Mouse (Mus musculus) embryonic facial prominence, embryonic 10.5 days (tissue): ENCODE measurements around the gene Sgip1. TPM values are rescaled to one million over a fixed set of nuclear protein-coding genes. Genes with fewer than 3 reads are reported as not detected.

Source experiments
- DNase-seq: peaks from one replicate; pipeline ENCODE4 v3.0.0-alpha.2; 2017; ENCODE audit warnings: low spot score
- H3K27ac ChIP-seq: fragments of 300-500 bp; sonication (generic); replicated peaks from 2 replicates; pipeline ENCODE4 v1.5.1; 2016; ENCODE audit warnings: mild to moderate bottlenecking
- H3K27me3 ChIP-seq: fragments of 300-500 bp; sonication (generic); replicated peaks from 2 replicates; pipeline ENCODE4 v1.6.1; 2016; ENCODE audit warnings: low read depth, mild to moderate bottlenecking; ENCODE audit not compliant: poor library complexity, severe bottlenecking
- H3K36me3 ChIP-seq: fragments of 300-500 bp; sonication (generic); replicated peaks from 2 replicates; pipeline ENCODE4 v1.6.1; 2016; ENCODE audit warnings: mild to moderate bottlenecking, moderate library complexity
- H3K4me1 ChIP-seq: fragments of 300-500 bp; sonication (generic); 2 replicates; pipeline ENCODE4 v1.6.1; 2016
- H3K4me3 ChIP-seq: fragments of 300-500 bp; sonication (generic); 2 replicates; pipeline ENCODE4 v1.5.1; 2016; ENCODE audit warnings: mild to moderate bottlenecking, moderate library complexity
- H3K9me3 ChIP-seq: fragments of 300-500 bp; sonication (generic); 2 replicates; pipeline ENCODE4 v1.6.1; 2016; ENCODE audit warnings: mild to moderate bottlenecking
- WGBS: fragments of 180-500 bp; shearing (Covaris S2); methylation state at CpG from one replicate; pipeline ENCODE4 v1.1.7; 2016; 5-methylcytosine and 5-hydroxymethylcytosine counted together
- polyA plus RNA-seq: library from polyadenylated mRNA; unstranded; fragments of >200 nt; fragmentation: Nextera tagmentation; extraction: Ambion mirVana; gene quantifications from 2 replicates; pipeline ENCODE4 v1.2.1, GENCODE M21; 2016

The Sgip1 gene
- polyA plus RNA-seq = 10.3 and 10.9 TPM in 2 replicates

GRCm38 (mm10) chr4:102741287-102741686 lies at the start of gene Sgip1:
TSS of gene Sgip1 (plus strand) at chr4:102741297.
- H3K9me3 ChIP-seq = no peaks in the 10 kb centered on the region
- H3K27me3 ChIP-seq = 0 out of 2 replicates have a peak, but pooled peaks cover 6% of the 10 kb centered on the region
- no peak for DNase-seq
- 0 out of 2 replicates have a peak, but pooled peaks cover 3% of the 10 kb centered on the region for H3K4me1 ChIP-seq
- 70% methylated on average over 8 of the region's 8 CpGs for WGBS
- no peaks in the 10 kb centered on the region for H3K36me3 ChIP-seq
- H3K4me3 ChIP-seq = no peak within 1 kb of the TSS
- H3K27ac ChIP-seq = no peak within 1 kb of the TSS

- H3K9me3 ChIP-seq = no peaks in the 10 kb centered on the region
- 87% methylated on average over 4 of the region's 4 CpGs for whole genome bisulfite sequencing
- DNase-seq = no peak
Measured at GRCm38 (mm10) chr4:102691402-102691801, 49.7 kb upstream of the Sgip1 start.

GRCm38 (mm10) chr4:102697966-102698365 lies 43.1 kb upstream of the Sgip1 start:
- 94% methylated on average over 7 of the region's 7 CpGs for WGBS
- DNase-seq = no peak
- no peak overlapping the region for H3K4me3 ChIP-seq

More at GRCm38 (mm10) chr4:102691402-102691801, 49.7 kb upstream of the Sgip1 start:
- no peaks in the 10 kb centered on the region for H3K27me3 ChIP-seq
- no peak overlapping the region for H3K4me3 ChIP-seq
- H3K4me1 ChIP-seq = no peaks in the 10 kb centered on the region
- no peaks in the 10 kb centered on the region for H3K36me3 ChIP-seq
- H3K27ac ChIP-seq = no peak overlapping the region

GRCm38 (mm10) chr4:102711731-102712130 lies 29.4 kb upstream of the Sgip1 start:
- no peaks in the 10 kb centered on the region for H3K4me1 ChIP-seq
- WGBS = 86% methylated on average over 4 of the region's 4 CpGs
- H3K27ac ChIP-seq = no peak overlapping the region
- H3K9me3 ChIP-seq = no peaks in the 10 kb centered on the region
- DNase-seq = no peak
- no peaks in the 10 kb centered on the region for H3K36me3 ChIP-seq
- H3K4me3 ChIP-seq = no peak overlapping the region
- no peaks in the 10 kb centered on the region for H3K27me3 ChIP-seq

More at GRCm38 (mm10) chr4:102697966-102698365, 43.1 kb upstream of the Sgip1 start:
- Histone ChIP-seq H3K9me3 (no peaks in the 10 kb centered on the region), H3K36me3 (no peaks in the 10 kb centered on the region), H3K27ac (no peak overlapping the region), H3K4me1 (no peaks in the 10 kb centered on the region), H3K27me3 (no peaks in the 10 kb centered on the region)

- Histone ChIP-seq H3K27ac (no peak overlapping the region), H3K27me3 (no peaks in the 10 kb centered on the region), H3K4me1 (no peaks in the 10 kb centered on the region), H3K36me3 (no peaks in the 10 kb centered on the region), H3K4me3 (no peak overlapping the region), H3K9me3 (no peaks in the 10 kb centered on the region)
- no peak for DNase-seq
Measured at GRCm38 (mm10) chr4:102715532-102715931, 25.6 kb upstream of the Sgip1 start.

GRCm38 (mm10) chr4:102717123-102717828 lies 23.8 kb upstream of the Sgip1 start:
- Histone ChIP-seq H3K27me3 (no peaks in the 10 kb centered on the region), H3K36me3 (no peaks in the 10 kb centered on the region), H3K9me3 (no peaks in the 10 kb centered on the region), H3K27ac (no peak overlapping the region), H3K4me3 (no peak overlapping the region), H3K4me1 (no peaks in the 10 kb centered on the region)
- 79% methylated on average over 5 of the region's 5 CpGs for WGBS
- no peak for DNase-seq

- Histone ChIP-seq H3K9me3 (no peaks in the 10 kb centered on the region), H3K27ac (no peak overlapping the region), H3K36me3 (no peaks in the 10 kb centered on the region), H3K27me3 (no peaks in the 10 kb centered on the region), H3K4me1 (no peaks in the 10 kb centered on the region), H3K4me3 (no peak overlapping the region)
- WGBS = 7% methylated on average over 1 of the region's 1 CpGs
- no peak for DNase-seq
Measured at GRCm38 (mm10) chr4:102719535-102719934, 21.6 kb upstream of the Sgip1 start.

GRCm38 (mm10) chr4:102719951-102720350 lies 21.1 kb upstream of the Sgip1 start:
- DNase-seq = no peak
- H3K4me1 ChIP-seq = no peaks in the 10 kb centered on the region
- no peaks in the 10 kb centered on the region for H3K36me3 ChIP-seq
- H3K27me3 ChIP-seq = no peaks in the 10 kb centered on the region
- no peak overlapping the region for H3K4me3 ChIP-seq
- WGBS = 64% methylated on average over 1 of the region's 1 CpGs
- no peaks in the 10 kb centered on the region for H3K9me3 ChIP-seq
- no peak overlapping the region for H3K27ac ChIP-seq

- no peak for DNase-seq
- Histone ChIP-seq H3K9me3 (no peaks in the 10 kb centered on the region), H3K36me3 (no peaks in the 10 kb centered on the region), H3K4me1 (no peaks in the 10 kb centered on the region), H3K27me3 (no peaks in the 10 kb centered on the region), H3K4me3 (no peak overlapping the region), H3K27ac (no peak overlapping the region)
- WGBS = 77% methylated on average over 5 of the region's 5 CpGs
Measured at GRCm38 (mm10) chr4:102724442-102724841, 16.7 kb upstream of the Sgip1 start.

- H3K4me3 ChIP-seq = no peak overlapping the region
- H3K9me3 ChIP-seq = no peaks in the 10 kb centered on the region
- no peak for DNase-seq
- no peak overlapping the region for H3K27ac ChIP-seq
- whole genome bisulfite sequencing = 90% methylated on average over 3 of the region's 3 CpGs
- no peaks in the 10 kb centered on the region for H3K4me1 ChIP-seq
- no peaks in the 10 kb centered on the region for H3K36me3 ChIP-seq
- no peaks in the 10 kb centered on the region for H3K27me3 ChIP-seq
Measured at GRCm38 (mm10) chr4:102730976-102731375, 10.1 kb upstream of the Sgip1 start.

GRCm38 (mm10) chr4:102734022-102734657 lies 7.0 kb upstream of the Sgip1 start:
- Histone ChIP-seq H3K4me1 (no peaks in the 10 kb centered on the region), H3K36me3 (no peaks in the 10 kb centered on the region), H3K27me3 (0 out of 2 replicates have a peak, but pooled peaks cover 6% of the 10 kb centered on the region), H3K9me3 (no peaks in the 10 kb centered on the region), H3K4me3 (no peak overlapping the region), H3K27ac (no peak overlapping the region)
- DNase-seq = no peak
- WGBS = 73% methylated on average over 9 of the region's 9 CpGs

- H3K36me3 ChIP-seq = no peaks in the 10 kb centered on the region
- no peaks in the 10 kb centered on the region for H3K4me1 ChIP-seq
- 81% methylated on average over 3 of the region's 3 CpGs for WGBS
- no peaks in the 10 kb centered on the region for H3K27me3 ChIP-seq
- no peak overlapping the region for H3K27ac ChIP-seq
- H3K4me3 ChIP-seq = no peak overlapping the region
- no peak for DNase-seq
- no peaks in the 10 kb centered on the region for H3K9me3 ChIP-seq
Measured at GRCm38 (mm10) chr4:102753334-102754090, 12.4 kb downstream of the Sgip1 start.
